Mouse (Mus musculus): ENCODE data around the gene Ovca2.

The Ovca2 gene

DNA sequence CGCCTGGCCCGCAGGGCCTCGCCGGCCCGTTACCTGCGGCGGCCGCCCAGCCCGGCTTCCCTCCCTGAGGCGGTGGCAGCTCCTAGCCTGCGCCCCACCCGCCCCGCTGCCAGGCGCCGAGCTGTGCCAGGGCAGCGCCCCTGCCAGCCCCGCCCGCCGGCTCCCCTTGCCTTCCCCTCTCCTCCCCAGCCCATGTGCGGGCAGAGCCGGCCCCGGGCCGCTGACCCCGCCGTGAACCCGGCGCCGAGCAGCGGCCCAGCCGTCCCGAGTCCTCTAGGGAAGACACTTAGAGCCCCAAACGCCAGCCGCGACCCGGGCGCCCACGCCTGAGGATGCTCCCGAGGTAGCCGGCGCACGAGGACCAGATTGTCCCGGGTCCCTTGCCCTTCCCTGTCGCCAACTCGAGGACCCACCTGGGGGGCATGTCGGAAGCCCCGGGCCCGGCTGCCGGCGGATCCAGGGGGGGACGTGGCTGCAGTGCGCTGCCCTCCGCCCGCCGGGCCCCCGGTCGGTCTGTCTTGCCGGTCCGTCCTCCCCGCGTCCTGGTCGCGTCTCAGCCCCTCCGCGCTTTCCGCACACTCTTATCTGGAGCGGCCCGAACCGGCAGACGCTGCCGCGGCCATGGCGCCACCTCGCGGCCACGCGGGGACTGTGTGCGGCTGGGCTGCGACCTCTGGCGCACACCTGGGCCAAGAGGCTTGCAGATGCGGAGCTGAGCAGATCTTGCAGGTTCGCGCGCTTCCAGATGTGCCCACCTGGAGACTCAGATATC lies 9.9 kb downstream of the Ovca2 start:
- DNase-seq = peak; percentile 69 to 85

- DNase-seq = no peak
Measured at GRCm38 (mm10) chr11:75167643-75168589, 10.7 kb downstream of the Ovca2 start.

DNA sequence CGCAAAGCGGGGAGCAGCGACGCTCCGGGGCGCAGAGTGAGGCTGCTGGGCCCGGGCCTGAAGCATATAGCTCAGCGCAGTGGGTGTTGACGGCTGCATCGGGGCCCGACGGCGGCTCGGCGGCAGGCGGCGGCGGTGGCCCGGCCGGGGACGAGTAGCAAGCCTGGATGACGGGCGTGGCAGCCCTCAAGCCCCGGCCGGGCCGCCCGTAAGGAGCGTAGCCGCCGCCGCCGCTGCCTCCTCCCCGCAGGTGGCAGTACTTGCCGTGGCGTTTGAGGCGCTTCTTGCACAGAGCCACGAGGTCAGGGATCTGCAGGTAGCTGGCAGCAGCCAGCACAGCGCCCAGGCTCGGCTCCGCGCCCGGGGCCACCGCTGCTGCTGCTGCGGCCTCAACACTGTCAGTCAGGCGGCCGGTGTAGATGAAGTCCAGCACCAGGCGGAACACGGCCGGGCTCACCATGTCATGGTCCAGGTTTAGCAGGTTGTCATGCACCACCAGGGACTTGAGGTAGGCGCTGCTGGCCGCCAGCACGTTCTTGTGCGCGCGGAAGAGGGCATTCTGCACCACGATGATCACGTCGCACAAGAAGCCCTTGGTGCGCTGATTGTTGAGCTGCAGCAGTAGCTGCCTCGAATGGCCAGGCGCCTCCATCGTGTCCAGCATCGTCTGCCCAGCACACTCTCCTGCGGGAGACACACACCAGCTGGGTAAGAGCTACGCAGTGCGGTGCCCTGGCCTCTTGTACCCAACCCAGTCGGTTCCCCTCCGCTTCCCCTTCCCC lies 11.6 kb downstream of the Ovca2 start:
- no peak for DNase-seq

DNA sequence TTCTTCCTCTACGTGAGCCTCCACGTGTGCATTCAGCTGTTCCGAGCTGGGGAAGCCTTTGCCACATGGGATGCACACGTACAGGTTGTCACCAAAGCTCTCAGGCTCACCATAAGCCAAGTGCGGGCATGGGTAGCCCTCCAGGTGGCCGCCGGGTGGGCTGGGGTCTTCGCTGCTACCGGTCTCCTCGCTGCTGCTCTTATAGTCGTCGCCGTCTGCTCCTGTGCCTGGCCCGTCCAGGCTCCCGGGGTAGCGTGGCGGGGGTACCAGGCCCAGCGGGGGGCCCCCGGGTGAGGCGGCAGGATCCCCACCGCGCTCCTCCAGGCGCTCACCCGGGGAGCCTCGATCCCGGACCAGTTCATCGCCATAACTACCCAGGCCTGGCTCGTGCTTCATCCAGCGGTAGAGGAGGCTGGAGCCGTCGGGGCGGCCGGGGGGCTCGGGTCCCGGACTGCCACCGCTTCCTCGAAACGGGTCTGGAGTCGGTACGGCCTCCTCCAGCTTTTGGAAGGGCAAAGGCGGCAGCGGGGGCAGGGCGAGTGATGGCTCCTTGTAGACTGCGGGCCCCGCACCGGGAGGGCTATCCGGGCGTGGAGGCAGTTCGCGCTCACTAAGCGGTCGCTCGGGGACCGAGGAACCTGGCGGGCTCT lies 12.3 kb downstream of the Ovca2 start:
- no peak for DNase-seq

- DNase-seq = peak; percentile 68 to 81
Measured at GRCm38 (mm10) chr11:75165441-75166192, 13.0 kb downstream of the Ovca2 start.

- no peak for DNase-seq
Measured at GRCm38 (mm10) chr11:75164750-75165149, 13.9 kb downstream of the Ovca2 start.

DNA sequence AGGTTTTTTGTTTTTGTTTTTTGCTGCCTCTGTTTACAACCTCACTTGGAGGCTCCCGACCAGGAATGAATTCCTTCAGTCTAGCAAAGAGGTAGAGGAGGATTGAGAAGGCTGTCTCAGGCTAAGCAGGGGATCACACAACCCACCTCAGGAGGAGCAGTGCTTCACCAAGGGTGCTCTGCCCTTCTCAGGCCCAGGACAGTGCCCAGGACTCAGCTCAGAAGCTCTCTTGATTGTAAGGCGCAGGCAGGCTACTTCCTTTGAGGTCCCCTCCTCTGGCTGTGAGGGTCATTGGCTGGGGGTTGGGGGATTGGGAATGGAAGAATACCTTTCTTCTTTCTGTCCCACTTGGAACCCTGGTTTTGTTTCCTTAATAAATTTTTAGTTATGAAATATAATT lies 14.6 kb downstream of the Ovca2 start:
- DNase-seq = no peak

DNA sequence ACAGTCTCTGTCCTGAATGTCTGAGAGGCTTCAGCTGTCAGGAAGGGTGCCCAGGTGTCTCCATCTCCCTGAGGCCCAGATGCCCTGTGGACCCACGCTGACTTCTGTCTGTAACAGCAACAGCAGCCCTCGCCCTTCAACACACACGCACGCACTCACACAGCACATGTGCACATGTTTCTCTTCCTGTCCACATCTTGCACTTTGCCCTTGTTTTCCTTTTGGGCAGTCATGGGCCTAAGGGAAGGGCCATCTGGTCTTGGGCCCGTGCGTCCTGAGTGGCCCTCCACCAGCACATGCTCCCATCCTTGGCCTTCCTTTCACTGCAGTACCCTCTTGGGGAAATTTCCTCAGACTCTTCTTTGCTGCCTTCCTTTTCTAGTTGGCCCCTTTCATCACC lies 15.3 kb downstream of the Ovca2 start:
- DNase-seq = no peak

- DNase-seq = no peak
Measured at GRCm38 (mm10) chr11:75162591-75163080, 16.0 kb downstream of the Ovca2 start.

- no peak for DNase-seq
Measured at GRCm38 (mm10) chr11:75161417-75162008, 17.1 kb downstream of the Ovca2 start.

DNA sequence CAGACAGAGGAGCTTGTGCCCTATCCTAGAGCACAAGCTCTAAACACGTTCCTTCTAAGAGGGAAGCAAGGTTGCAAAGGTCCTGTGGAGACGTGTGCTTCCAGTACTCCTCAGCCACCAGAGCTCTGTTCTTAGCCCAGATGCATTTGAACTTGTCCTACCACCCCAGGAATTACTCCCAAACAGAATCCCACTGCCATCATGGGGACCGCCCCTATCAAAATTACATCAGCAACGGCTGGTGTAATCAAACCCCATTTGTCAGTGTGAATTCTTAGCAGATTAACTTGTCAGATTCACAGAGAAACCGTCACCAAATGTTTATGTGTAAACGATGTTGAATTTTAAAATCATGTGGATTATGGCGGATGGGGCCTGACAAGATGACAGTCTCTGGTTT lies 17.7 kb downstream of the Ovca2 start:
- DNase-seq = no peak

- DNase-seq = peak in 1 of 2 experiments; percentile 40
Measured at GRCm38 (mm10) chr11:75159564-75159963, 19.1 kb downstream of the Ovca2 start.

GRCm38 (mm10) chr11:75158432-75158831 lies 20.2 kb downstream of the Ovca2 start:
- DNase-seq = no peak

DNA sequence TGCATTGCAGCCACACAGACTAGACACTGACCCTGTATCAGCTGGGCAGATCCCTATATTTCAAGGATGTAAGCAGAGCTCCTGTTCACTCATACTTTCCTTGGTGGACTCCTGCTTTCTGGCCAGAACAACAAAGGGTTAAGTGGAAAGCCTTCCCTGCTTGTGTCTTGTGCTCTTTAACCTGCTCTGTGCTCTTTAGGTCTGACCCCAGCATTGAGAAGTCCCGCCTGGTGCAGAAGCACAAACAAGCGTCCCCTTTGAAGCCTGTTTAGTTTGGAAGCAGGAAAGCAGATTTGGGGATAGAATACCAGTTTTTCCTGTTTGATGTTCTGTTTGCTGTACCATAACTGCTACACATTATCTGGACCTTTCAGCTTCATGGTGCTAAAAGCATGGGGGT lies 20.7 kb downstream of the Ovca2 start:
- DNase-seq = no peak

GRCm38 (mm10) chr11:75157037-75157436 lies 21.6 kb downstream of the Ovca2 start:
- DNase-seq = no peak

DNA sequence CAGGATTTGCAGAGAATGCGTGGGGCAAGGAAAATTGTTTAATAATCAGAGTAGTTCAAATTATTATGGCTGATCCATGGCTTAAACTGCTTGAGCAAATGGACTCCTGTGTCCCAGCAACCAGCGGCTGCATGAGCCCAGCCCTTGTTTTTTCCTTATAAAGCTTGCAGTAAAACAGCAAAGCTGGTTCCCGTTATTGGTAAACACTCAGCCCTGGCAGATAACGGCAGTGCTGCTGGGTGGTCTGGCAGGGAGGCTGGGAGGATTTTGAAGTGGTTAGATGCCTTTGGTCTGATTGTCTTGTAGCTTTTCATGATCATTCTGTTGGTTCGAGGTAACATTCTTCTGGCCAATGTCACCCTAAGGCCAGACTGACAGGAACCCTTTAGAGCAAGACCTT lies 22.2 kb downstream of the Ovca2 start:
- DNase-seq = no peak

- DNase-seq = no peak
Measured at GRCm38 (mm10) chr11:75155985-75156384, 22.6 kb downstream of the Ovca2 start.

DNA sequence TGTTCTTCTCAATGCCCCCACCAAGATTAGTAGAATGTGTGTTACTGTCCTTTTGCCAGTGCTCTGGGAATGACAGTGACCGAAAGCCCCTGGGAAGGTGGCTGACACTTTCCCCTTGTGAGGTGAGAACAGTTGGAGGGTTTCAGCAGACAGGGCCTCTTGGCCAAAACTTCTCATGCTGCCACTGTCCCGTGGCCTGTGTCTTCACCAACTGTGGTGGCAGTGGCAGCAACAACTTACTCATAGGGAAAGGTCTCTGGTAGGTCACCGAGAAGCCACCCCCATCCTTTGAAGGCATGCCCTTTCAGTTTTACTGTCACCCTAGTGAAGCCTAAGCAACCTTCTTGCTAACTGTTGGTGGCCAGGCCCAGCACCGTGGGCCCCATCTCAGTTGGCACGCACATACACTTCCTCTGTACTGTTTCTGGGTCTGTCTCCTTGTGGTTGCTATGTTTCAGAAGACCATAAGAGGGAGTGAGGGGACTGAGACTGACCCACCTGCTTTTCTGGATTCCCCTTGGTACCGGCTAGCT lies 24.5 kb downstream of the Ovca2 start:
- DNase-seq = no peak

- DNase-seq = no peak
Measured at GRCm38 (mm10) chr11:75152603-75153557, 25.8 kb downstream of the Ovca2 start.

DNA sequence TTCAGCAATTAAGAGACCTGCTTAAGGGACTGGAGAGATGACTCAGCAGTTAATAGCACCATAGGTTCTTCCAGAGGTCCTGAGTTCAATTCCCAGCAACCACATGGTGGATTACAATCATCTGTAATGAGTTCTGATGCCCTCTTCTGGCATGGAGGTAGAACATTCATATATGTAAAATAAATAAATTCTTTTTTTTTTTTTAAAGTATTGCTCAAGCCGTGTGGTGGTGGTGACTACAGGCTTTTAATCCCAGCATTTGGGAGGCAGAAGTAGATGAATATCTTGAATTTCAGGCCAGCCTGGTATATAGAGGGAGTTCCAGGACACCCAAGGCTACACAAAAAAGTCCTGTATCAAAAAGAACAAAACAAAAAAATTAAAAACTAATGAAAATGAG lies 28.3 kb downstream of the Ovca2 start:
- DNase-seq = no peak

Data from spleen, adult 18-20 months (tissue).